In genomic region chr5:118214012-118214411, GRCm38 (mm10) we compare ENCODE assay signal across 8 mouse cellular contexts. TPM values are rescaled to one million over a fixed set of nuclear protein-coding genes. Genes with fewer than 3 reads are reported as not detected.
DNase-seq lines count a peak whose midpoint lies in the region; ATAC-seq and TF ChIP-seq lines count a peak whose summit lies in the region.

No protein-coding gene starts in this region.

- H3K9me3 ChIP-seq in limb, embryonic 15.5 days = no peaks in the 10 kb centered on the region
- H3K9me3 ChIP-seq in stomach, postnatal 0 days (ENCODE audit: control insufficient read depth, low read length) = no peaks in the 10 kb centered on the region

- H3K27me3 ChIP-seq in limb, embryonic 15.5 days = no peaks in the 10 kb centered on the region
- H3K27me3 ChIP-seq in stomach, postnatal 0 days (ENCODE audit: control insufficient read depth, insufficient read depth, low read length) = no peaks in the 10 kb centered on the region

- peak overlapping the region; percentile 65 for H3K4me2 ChIP-seq in limb, embryonic 15.5 days
- H3K4me2 ChIP-seq in stomach, postnatal 0 days (replicated peaks; ENCODE audit: low read depth) = peak overlapping the region; percentile 56

- no peak for ATAC-seq in limb, embryonic 15.5 days (ENCODE audit: insufficient number of reproducible peaks, low FRiP score, low TSS enrichment, low read depth)
- no peak; the same call in 1 of the 2 replicates for ATAC-seq in stomach, postnatal 0 days (ENCODE audit: low FRiP score, low TSS enrichment)

- WGBS in limb, embryonic 15.5 days = 29% methylated on average over 5 of the region's 5 CpGs
- 27% methylated on average over 5 of the region's 5 CpGs for WGBS in stomach, postnatal 0 days

- peaks cover 18% of the 10 kb centered on the region for H3K4me1 ChIP-seq in limb, embryonic 15.5 days
- H3K4me1 ChIP-seq in stomach, postnatal 0 days (replicated peaks; ENCODE audit: control insufficient read depth, insufficient read depth) = no peaks in the 10 kb centered on the region

- no peak overlapping the region for H3K9ac ChIP-seq in limb, embryonic 15.5 days
- H3K9ac ChIP-seq in stomach, postnatal 0 days (ENCODE audit: low read length) = peak overlapping the region; percentile 50; the same call in 1 of the 2 replicates

- H3K4me3 ChIP-seq in gastrocnemius, adult 2 months = peak overlapping the region; percentile 62
- peak overlapping the region; percentile 37; the same call in 1 of the 2 replicates for H3K4me3 ChIP-seq in limb, embryonic 15.5 days
- peak overlapping the region; percentile 29 for H3K4me3 ChIP-seq in stomach, postnatal 0 days (ENCODE audit: low read depth, low read length)

- no peak for DNase-seq in gastrocnemius, adult 2 months
- DNase-seq in gastrocnemius, adult 18-20 months (ENCODE audit: low spot score) = no peak
- peak; percentile 26 for DNase-seq in right cerebral cortex, postnatal 25 days
- no peak for DNase-seq in right cerebral cortex, postnatal 36 days (ENCODE audit: low spot score in 2 of 2)
- DNase-seq in stomach, postnatal 0 days (ENCODE audit: low spot score) = no peak
- DNase-seq in natural killer cell, adult 2 months (ENCODE audit: low spot score in 2 of 2) = no peak
- no peak for DNase-seq in embryo, embryonic 10 days (ENCODE audit: low spot score)

- no peaks in the 10 kb centered on the region for H3K36me3 ChIP-seq in limb, embryonic 15.5 days
- no peaks in the 10 kb centered on the region for H3K36me3 ChIP-seq in stomach, postnatal 0 days (ENCODE audit: control insufficient read depth, insufficient read depth, low read length)

- H3K27ac ChIP-seq in gastrocnemius, adult 2 months = peak overlapping the region; percentile 49; the same call in 1 of the 2 replicates
- no peak overlapping the region for H3K27ac ChIP-seq in limb, embryonic 15.5 days
- no peak overlapping the region for H3K27ac ChIP-seq in stomach, postnatal 0 days (replicated peaks)

- TF ChIP-seq CTCF in gastrocnemius, adult 2 months (IDR thresholded peaks at IDR 0.05) = no peak
- TF ChIP-seq CTCF in stomach, postnatal 0 days (IDR thresholded peaks at IDR 0.05; ENCODE audit: low read depth) = no peak

- intact Hi-C loops in gastrocnemius, adult 2 months (cut with DNase I) = no loop called here

- no peak for TF ChIP-seq EP300 in stomach, postnatal 0 days (optimal IDR thresholded peaks at IDR 0.05)

RNA-seq across cellular contexts. Expression of gene Rnft2, which starts 30.9 kb away (rescaled TPM):
- 1 to 10 TPM in 1 of 2 experiments, under 1 TPM in 1; 0.89 to 1.3 TPM for total RNA-seq in gastrocnemius, adult 2 months (2021)
- total RNA-seq in gastrocnemius, adult 18-20 months (2021) = 1 to 10 TPM in 1 of 2 experiments, under 1 TPM in 1; 0.90 to 1.6 TPM
- polyA plus RNA-seq in limb, embryonic 15.5 days (2015; fragmentation: Nextera tagmentation; extraction: Ambion mirVana) = 2.8 and 2.9 TPM in 2 replicates
- polyA plus RNA-seq in stomach, postnatal 0 days (2015; fragmentation: Nextera tagmentation; extraction: Ambion mirVana) = 0.40 and 0.62 TPM in 2 replicates

RNA-seq across cellular contexts. Expression of gene 2410131K14Rik, which starts 31.0 kb away (rescaled TPM):
- 1 to 10 TPM; 3.5 to 5.4 TPM for total RNA-seq in gastrocnemius, adult 2 months (2021)
- total RNA-seq in gastrocnemius, adult 18-20 months (2021) = 1 to 10 TPM; 3.6 to 4.7 TPM
- 9.3 and 9.7 TPM in 2 replicates for polyA plus RNA-seq in limb, embryonic 15.5 days (2015; fragmentation: Nextera tagmentation; extraction: Ambion mirVana)
- 3.8 TPM in 2 replicates for polyA plus RNA-seq in stomach, postnatal 0 days (2015; fragmentation: Nextera tagmentation; extraction: Ambion mirVana)

RNA-seq across cellular contexts. Expression of gene Hrk, which starts 49.6 kb away (rescaled TPM):
- under 1 TPM; 0.08 to 0.15 TPM for total RNA-seq in gastrocnemius, adult 2 months (2021)
- total RNA-seq in gastrocnemius, adult 18-20 months (2021) = under 1 TPM; 0.12 to 0.21 TPM
- polyA plus RNA-seq in limb, embryonic 15.5 days (2015; fragmentation: Nextera tagmentation; extraction: Ambion mirVana) = 0.04 and 0.10 TPM in 2 replicates
- polyA plus RNA-seq in stomach, postnatal 0 days (2015; fragmentation: Nextera tagmentation; extraction: Ambion mirVana) = 0.18 and 0.41 TPM in 2 replicates

RNA-seq across cellular contexts. Expression of gene Fbxw8, which starts 58.7 kb away (rescaled TPM):
- 10 to 100 TPM; 20.8 to 24.2 TPM for total RNA-seq in gastrocnemius, adult 2 months (2021)
- total RNA-seq in gastrocnemius, adult 18-20 months (2021) = 10 to 100 TPM; 20.5 to 21.1 TPM
- 20.7 and 26.3 TPM in 2 replicates for polyA plus RNA-seq in limb, embryonic 15.5 days (2015; fragmentation: Nextera tagmentation; extraction: Ambion mirVana)
- polyA plus RNA-seq in stomach, postnatal 0 days (2015; fragmentation: Nextera tagmentation; extraction: Ambion mirVana) = 14.0 and 14.2 TPM in 2 replicates
